Mouse (Mus musculus): Measurements from ENCODE around the gene Stk25. TPM values are rescaled to one million over a fixed set of nuclear protein-coding genes. Genes with fewer than 3 reads are reported as not detected.

Stk25 gene
- polyA plus RNA-seq, 1 experiment from 2014 or later = 200 TPM

GRCm38 (mm10) chr1:93607090-93608083 is 51.1 kb downstream of the Stk25 start:
- 77% methylated on average over 14 of the region's 14 CpGs for WGBS

GRCm38 (mm10) chr1:93603921-93604320 is 54.5 kb downstream of the Stk25 start:
- no peaks in the 10 kb centered on the region for H3K27me3 ChIP-seq
- H3K4me3 ChIP-seq (replicated peaks) = no peak overlapping the region
- H3K9ac ChIP-seq = no peak overlapping the region
- no peak overlapping the region for H3K27ac ChIP-seq (replicated peaks)
- no peak for ATAC-seq (ENCODE audit: insufficient number of reproducible peaks, low FRiP score, low TSS enrichment, low read depth)
- no peaks in the 10 kb centered on the region for H3K9me3 ChIP-seq (replicated peaks)
- no peak overlapping the region for H3K4me2 ChIP-seq (replicated peaks)
- H3K36me3 ChIP-seq = no peaks in the 10 kb centered on the region
- H3K4me1 ChIP-seq = no peaks in the 10 kb centered on the region
- WGBS = 93% methylated on average over 12 of the region's 12 CpGs

More at GRCm38 (mm10) chr1:93607090-93608083, 51.1 kb downstream of the Stk25 start:
- Histone ChIP-seq H3K36me3 (no peaks in the 10 kb centered on the region), H3K27ac (replicated peaks) (no peak overlapping the region), H3K27me3 (no peaks in the 10 kb centered on the region), H3K4me3 (replicated peaks) (no peak overlapping the region), H3K4me1 (no peaks in the 10 kb centered on the region), H3K9ac (no peak overlapping the region), H3K9me3 (replicated peaks) (no peaks in the 10 kb centered on the region), H3K4me2 (replicated peaks) (no peak overlapping the region)
- ATAC-seq (ENCODE audit: insufficient number of reproducible peaks, low FRiP score, low TSS enrichment, low read depth) = no peak

GRCm38 (mm10) chr1:93602911-93603310 is 55.5 kb downstream of the Stk25 start:
- ATAC-seq (ENCODE audit: insufficient number of reproducible peaks, low FRiP score, low TSS enrichment, low read depth) = no peak
- H3K4me3 ChIP-seq (replicated peaks) = no peak overlapping the region
- no peaks in the 10 kb centered on the region for H3K36me3 ChIP-seq
- H3K9ac ChIP-seq = no peak overlapping the region
- no peaks in the 10 kb centered on the region for H3K9me3 ChIP-seq (replicated peaks)
- no peak overlapping the region for H3K4me2 ChIP-seq (replicated peaks)
- no peaks in the 10 kb centered on the region for H3K4me1 ChIP-seq
- no peak overlapping the region for H3K27ac ChIP-seq (replicated peaks)
- whole genome bisulfite sequencing = 74% methylated on average over 4 of the region's 4 CpGs
- H3K27me3 ChIP-seq = no peaks in the 10 kb centered on the region

GRCm38 (mm10) chr1:93595916-93596315 is 62.5 kb downstream of the Stk25 start:
- 58% methylated on average over 6 of the region's 6 CpGs for WGBS
- Histone ChIP-seq H3K4me1 (no peaks in the 10 kb centered on the region), H3K9me3 (replicated peaks) (no peaks in the 10 kb centered on the region), H3K4me3 (replicated peaks) (no peak overlapping the region), H3K27me3 (no peaks in the 10 kb centered on the region), H3K4me2 (replicated peaks) (no peak overlapping the region), H3K27ac (replicated peaks) (no peak overlapping the region), H3K36me3 (peaks cover 5% of the 10 kb centered on the region; the same call in 1 of the 2 replicates), H3K9ac (no peak overlapping the region)
- ATAC-seq (ENCODE audit: insufficient number of reproducible peaks, low FRiP score, low TSS enrichment, low read depth) = no peak

- Histone ChIP-seq H3K4me2 (replicated peaks) (no peak overlapping the region), H3K27me3 (no peaks in the 10 kb centered on the region)
These were observed 64.5 kb downstream of the Stk25 start for GRCm38 (mm10) chr1:93593960-93594359.

GRCm38 (mm10) chr1:93588346-93588745 is 70.1 kb downstream of the Stk25 start:
- no peaks in the 10 kb centered on the region for H3K27me3 ChIP-seq
- H3K4me1 ChIP-seq = no peaks in the 10 kb centered on the region
- ATAC-seq (ENCODE audit: insufficient number of reproducible peaks, low FRiP score, low TSS enrichment, low read depth) = no peak
- 75% methylated on average over 3 of the region's 3 CpGs for WGBS
- no peak overlapping the region for H3K4me3 ChIP-seq (replicated peaks)
- H3K4me2 ChIP-seq (replicated peaks) = no peak overlapping the region
- H3K9ac ChIP-seq = no peak overlapping the region
- no peak overlapping the region for H3K27ac ChIP-seq (replicated peaks)
- no peaks in the 10 kb centered on the region for H3K9me3 ChIP-seq (replicated peaks)
- H3K36me3 ChIP-seq = peaks cover 26% of the 10 kb centered on the region; the same call in 1 of the 2 replicates

More at GRCm38 (mm10) chr1:93593960-93594359, 64.5 kb downstream of the Stk25 start:
- no peak overlapping the region for H3K27ac ChIP-seq (replicated peaks)
- H3K9me3 ChIP-seq (replicated peaks) = no peaks in the 10 kb centered on the region
- H3K4me3 ChIP-seq (replicated peaks) = no peak overlapping the region
- H3K4me1 ChIP-seq = no peaks in the 10 kb centered on the region
- no peak for ATAC-seq (ENCODE audit: insufficient number of reproducible peaks, low FRiP score, low TSS enrichment, low read depth)
- no peak overlapping the region for H3K9ac ChIP-seq
- H3K36me3 ChIP-seq = peaks cover 5% of the 10 kb centered on the region; the same call in 1 of the 2 replicates

GRCm38 (mm10) chr1:93581545-93581944 is 76.9 kb downstream of the Stk25 start:
- Histone ChIP-seq H3K4me2 (replicated peaks) (no peak overlapping the region), H3K36me3 (peaks cover 49% of the 10 kb centered on the region), H3K27ac (replicated peaks) (no peak overlapping the region), H3K4me1 (no peaks in the 10 kb centered on the region), H3K4me3 (replicated peaks) (no peak overlapping the region), H3K9me3 (replicated peaks) (no peaks in the 10 kb centered on the region), H3K27me3 (no peaks in the 10 kb centered on the region), H3K9ac (no peak overlapping the region)
- no peak for ATAC-seq (ENCODE audit: insufficient number of reproducible peaks, low FRiP score, low TSS enrichment, low read depth)
- WGBS = 97% methylated on average over 7 of the region's 7 CpGs

DNA sequence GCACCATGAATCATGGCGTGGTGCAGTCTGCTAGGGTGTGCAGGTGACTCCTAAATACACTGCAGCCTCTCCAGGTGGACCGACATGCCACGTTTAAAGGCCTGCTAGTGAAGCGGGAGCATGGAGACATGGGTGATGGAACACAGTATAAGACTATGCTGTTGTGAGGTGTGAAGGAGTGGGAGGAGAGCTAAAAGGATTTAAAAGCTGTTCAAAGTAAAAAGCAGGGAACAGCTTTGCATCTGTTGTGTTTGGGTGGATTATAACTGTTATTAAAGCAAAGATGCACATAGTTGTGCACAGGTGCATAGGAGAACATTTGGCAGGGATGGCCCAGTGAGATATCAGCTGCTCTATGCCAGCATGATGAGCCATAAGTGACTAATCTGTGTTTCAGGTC is 80.6 kb downstream of the Stk25 start:
- Histone ChIP-seq H3K27me3 (no peaks in the 10 kb centered on the region), H3K9me3 (replicated peaks) (no peaks in the 10 kb centered on the region), H3K4me3 (replicated peaks) (no peak overlapping the region), H3K36me3 (peaks cover 46% of the 10 kb centered on the region), H3K4me1 (no peaks in the 10 kb centered on the region), H3K9ac (no peak overlapping the region), H3K4me2 (replicated peaks) (no peak overlapping the region), H3K27ac (replicated peaks) (no peak overlapping the region)
- ATAC-seq (ENCODE audit: insufficient number of reproducible peaks, low FRiP score, low TSS enrichment, low read depth) = no peak
- 80% methylated on average over 4 of the region's 4 CpGs for WGBS

GRCm38 (mm10) chr1:93577066-93577465 is 81.4 kb downstream of the Stk25 start:
- Histone ChIP-seq H3K4me3 (replicated peaks) (no peak overlapping the region), H3K4me1 (no peaks in the 10 kb centered on the region), H3K9me3 (replicated peaks) (no peaks in the 10 kb centered on the region), H3K9ac (no peak overlapping the region), H3K27me3 (no peaks in the 10 kb centered on the region), H3K27ac (replicated peaks) (no peak overlapping the region), H3K36me3 (peaks cover 46% of the 10 kb centered on the region), H3K4me2 (replicated peaks) (no peak overlapping the region)
- no peak for ATAC-seq (ENCODE audit: insufficient number of reproducible peaks, low FRiP score, low TSS enrichment, low read depth)
- WGBS = 75% methylated on average over 3 of the region's 3 CpGs

Other genes starting within 250 kb of the Stk25 start
- gene Hdlbp, start 179.8 kb downstream of the Stk25 start, polyA plus RNA-seq (2015; fragmentation: Nextera tagmentation; extraction: Ambion mirVana) = 186 and 188 TPM in 2 replicates
- gene Farp2, start 146.6 kb downstream of the Stk25 start, polyA plus RNA-seq (2015; fragmentation: Nextera tagmentation; extraction: Ambion mirVana) = 10.9 and 11.3 TPM in 2 replicates
- gene Bok, start 27.0 kb upstream of the Stk25 start, polyA plus RNA-seq (2015; fragmentation: Nextera tagmentation; extraction: Ambion mirVana) = 61.3 and 63.4 TPM in 2 replicates
- 77.2 and 78.5 TPM in 2 replicates for gene Atg4b, start 92.8 kb upstream of the Stk25 start, polyA plus RNA-seq (2015; fragmentation: Nextera tagmentation; extraction: Ambion mirVana)
- gene Thap4, start 96.2 kb upstream of the Stk25 start, polyA plus RNA-seq (2015; fragmentation: Nextera tagmentation; extraction: Ambion mirVana) = 55.6 and 59.0 TPM in 2 replicates
- gene Dtymk, start 143.3 kb upstream of the Stk25 start, polyA plus RNA-seq (2015; fragmentation: Nextera tagmentation; extraction: Ambion mirVana) = 208 and 218 TPM in 2 replicates
- gene Ing5, start 145.3 kb upstream of the Stk25 start, polyA plus RNA-seq (2015; fragmentation: Nextera tagmentation; extraction: Ambion mirVana) = 13.9 and 14.9 TPM in 2 replicates
- gene D2hgdh, start 166.2 kb upstream of the Stk25 start, polyA plus RNA-seq (2015; fragmentation: Nextera tagmentation; extraction: Ambion mirVana) = 18.5 and 18.8 TPM in 2 replicates
- gene Gal3st2, start 202.6 kb upstream of the Stk25 start, polyA plus RNA-seq (2015; fragmentation: Nextera tagmentation; extraction: Ambion mirVana) = 0.18 and 0.92 TPM in 2 replicates

All from embryonic facial prominence, embryonic 15.5 days (tissue).